Mouse (Mus musculus) CD4-positive helper T cell, adult 2 months (primary cell): ENCODE results near the gene Tank.

Experiments
- DNase-seq: peaks from one replicate; pipeline ENCODE4 v3.0.0-alpha.2; 2012; ENCODE audit warnings: low read depth, missing footprints, low spot score

The Tank gene

DNA sequence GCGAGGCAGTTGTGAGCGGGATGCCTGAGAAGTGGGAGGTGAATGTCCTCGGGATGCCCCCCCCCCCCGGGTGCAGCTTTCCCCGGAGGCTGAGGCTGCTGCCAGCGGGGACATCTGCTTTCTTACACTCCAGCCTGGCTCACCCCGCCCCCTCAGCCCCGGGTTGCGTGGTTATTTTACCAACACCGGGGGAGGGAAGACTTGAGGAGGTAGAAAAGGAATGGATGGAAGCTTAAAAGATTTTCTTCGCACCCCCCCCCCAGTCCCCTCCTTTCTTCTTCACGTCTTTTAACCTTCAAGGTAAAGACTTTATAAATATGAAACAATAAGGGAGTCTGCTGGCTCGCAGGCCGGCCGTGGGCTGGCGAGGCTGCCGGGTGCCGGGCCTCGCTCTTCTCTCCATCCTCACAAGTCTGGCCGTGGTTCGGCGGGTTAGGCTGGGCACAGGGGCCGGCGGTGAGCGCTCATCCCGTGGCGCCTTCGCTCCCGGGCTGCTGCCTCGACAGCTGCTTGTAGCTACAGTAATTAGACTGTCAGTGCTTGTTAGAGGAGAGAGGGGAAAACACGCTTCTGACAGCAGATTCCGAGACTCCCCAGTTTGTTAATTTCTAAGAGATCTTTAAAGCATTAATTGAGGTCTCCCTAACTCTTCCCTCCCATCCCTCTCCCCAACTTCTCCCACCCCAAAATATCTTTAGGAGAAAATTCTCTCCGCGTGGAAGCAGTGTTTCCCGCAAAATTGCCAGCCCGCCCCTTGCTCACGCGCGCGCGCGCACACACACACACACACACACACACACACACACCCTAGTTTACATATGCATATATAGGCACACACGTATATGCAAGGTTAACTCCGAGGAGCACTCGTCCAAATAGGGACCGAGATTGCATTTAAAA is 77.2 kb downstream of the Tank start:
- DNase-seq: peak; percentile 40

DNA sequence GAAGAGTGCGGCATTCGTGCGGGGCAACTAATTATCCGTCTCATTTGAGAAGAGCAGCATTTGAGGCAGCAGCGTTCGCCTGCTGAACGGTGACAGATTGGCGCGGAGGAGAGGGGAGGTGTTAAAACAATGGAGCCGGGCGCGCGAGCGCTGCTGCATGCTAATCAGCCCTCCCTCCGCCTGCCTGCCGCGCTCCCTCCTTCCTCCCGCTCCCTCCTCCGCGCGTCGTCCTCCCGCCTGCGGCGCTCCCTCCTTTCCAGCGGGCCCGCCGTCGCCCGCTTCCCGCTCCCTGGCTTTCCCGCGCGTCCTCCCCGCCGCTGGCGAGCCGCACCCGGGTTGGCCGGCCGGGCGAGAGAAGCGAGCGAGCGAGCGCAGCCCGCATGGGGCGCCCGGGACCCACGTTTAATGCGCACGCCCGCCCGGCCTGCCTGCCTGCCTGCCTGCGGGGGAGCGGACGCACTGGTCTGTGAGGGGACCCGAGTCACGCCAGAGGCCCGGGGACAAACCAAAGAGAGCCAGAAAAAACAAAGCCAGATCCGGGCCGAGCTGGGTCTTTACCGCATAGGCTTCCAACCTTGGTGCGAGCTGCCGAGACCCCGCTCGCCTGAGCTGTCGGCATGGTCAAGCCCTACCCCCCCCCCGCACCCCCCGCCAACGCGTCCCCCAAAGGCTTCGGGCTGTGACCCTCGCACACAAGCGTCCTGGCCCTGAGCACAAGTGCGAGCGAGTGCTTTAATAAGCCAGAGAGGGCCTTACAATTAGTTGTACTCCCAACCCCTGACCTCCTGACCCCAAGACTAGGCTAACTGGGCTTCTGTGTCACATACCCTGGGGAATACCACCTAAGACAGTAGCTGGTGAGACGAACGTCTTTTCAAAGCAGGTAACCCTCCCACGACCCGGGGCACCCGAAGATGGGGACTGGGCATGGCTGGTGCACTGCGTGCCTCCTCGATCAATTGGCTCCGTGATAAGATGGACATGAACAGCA is 78.3 kb downstream of the Tank start:
- DNase-seq: peak; percentile 61

DNA sequence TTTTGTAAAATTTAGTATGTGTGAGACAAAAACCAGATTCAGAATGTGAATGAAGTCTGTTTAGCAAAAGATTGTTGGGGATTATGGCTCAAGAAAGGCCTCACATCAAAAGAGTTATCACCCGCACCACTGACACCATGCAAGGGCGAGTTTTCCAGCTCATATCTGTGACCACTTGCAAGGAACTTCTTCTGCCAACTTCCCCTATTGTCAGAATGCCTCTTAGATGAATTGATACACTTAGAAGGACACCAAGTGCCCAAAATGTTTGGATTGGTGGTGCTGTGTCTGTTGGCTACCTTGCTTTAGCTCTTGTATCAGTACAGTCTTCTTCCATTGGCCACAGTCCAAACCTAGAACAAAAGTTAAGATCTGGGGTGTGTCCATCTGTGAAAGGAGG is 80.9 kb downstream of the Tank start:
- DNase-seq: no peak

DNA sequence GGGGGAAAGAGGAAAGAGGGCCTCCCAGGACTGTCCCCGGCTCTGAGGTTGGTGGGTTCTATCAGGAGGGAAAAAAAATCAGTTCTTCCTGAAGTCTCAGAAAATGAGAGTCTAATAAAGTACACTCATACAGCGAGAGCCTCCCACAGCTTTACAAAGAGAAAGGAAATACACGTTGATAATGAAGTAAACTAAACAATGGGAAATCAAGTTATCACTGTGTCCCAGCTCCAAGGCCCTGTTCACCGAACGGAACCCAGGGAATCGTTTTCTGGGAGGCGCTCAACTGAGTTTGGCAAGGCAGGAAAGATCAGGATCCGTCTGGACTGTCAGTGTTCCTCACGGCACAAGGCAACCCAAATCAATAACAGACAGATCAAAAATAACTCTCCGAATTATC is 84.4 kb downstream of the Tank start:
- DNase-seq: no peak

DNA sequence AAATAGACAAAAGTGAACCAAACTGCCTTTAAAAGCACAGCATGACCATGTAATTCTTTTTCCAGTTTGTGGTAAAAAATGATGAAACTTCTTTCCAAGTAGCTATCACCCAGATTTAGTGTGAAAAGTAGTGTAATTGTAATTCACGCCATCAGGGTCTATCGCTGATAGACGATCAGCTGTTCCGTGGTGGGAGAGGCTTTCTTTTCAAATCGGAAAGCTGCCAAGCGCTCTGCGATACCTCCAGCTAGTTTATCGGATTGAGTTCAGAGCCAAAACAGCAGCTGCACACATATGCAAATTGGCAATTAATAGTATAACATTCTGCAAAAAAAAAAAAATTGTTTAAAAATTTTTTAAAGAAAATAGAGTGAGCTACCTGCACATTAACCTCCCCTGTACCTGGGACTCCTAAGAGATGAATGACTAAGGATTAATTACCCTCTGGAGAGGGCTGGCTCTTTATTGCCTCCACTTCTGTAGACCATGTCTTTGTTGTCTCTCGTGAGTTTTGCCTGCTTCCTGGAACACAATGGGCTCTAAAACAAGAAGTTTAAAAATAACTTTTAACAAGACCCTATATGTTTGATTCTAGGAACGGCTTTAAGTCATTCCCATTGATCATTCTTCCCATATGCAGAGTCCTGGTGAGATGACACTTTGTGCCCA is 85.3 kb downstream of the Tank start:
- DNase-seq: no peak

GRCm38 (mm10) chr2:61667420-61667819 is 89.0 kb downstream of the Tank start:
- no peak for DNase-seq

- DNase-seq: peak; percentile 46
Observed at GRCm38 (mm10) chr2:61668260-61668659, 89.9 kb downstream of the Tank start.

DNA sequence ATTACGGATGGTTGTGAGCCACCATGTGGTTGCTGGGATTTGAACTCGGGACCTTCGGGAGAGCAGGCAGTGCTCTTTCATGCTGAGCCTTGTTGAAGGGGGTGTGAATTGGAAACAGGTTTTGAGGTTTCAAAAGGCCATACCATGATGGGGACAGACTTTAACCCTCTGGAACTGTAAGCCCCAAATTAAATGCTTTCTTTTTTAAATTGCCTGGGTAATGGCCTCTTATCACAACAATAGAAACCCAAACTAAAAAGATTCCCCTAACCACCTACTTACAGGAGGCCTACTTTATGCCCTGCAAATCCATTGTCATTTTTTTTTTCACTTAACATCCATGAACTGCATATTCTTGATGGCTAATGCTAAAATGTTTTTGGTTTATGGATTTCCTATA is 96.2 kb downstream of the Tank start:
- DNase-seq: no peak

DNA sequence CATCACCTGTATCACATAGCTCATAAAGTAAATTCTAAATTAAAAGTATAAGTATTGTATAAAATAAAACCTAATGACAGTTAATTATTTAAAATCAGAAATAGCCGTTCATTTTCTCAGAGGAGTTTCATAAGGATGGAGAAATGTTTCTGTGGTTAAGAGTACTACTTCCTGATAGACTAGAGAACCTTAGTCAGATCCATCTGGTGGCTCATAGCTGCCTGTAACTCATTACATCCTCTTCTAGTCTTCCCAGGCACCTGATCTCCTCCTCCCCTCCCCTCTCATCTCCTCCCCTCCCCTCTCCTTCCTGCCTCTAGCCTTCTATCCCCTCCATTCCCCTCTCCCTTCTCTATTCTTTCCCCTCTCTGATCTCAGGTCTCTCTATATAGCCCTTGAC is 103.2 kb downstream of the Tank start:
- no peak for DNase-seq

- no peak for DNase-seq
Observed at GRCm38 (mm10) chr2:61686533-61686932, 108.1 kb downstream of the Tank start.

DNA sequence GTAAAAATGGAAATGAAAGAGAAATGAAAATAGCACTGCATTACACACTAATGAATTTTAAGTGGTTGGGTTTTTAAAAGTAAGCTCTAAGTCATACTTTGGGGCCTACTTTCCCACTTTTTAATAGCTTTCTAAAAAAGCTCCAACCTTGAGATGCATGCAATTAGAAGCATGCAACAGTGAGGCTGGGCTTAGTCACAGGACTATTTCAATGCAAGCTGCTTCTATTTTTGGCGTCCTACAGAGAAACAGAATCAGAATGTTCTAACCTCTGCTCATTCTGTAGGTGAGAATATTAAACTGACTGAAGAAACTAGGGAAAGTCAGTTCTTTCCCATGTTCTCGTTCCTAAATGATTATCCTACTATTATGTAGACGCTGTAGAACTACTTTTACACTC is 110.7 kb downstream of the Tank start:
- no peak for DNase-seq
